Mouse (Mus musculus) ES-Bruce4 (cell line): ENCODE data around the gene Fkbp6. TPM values are rescaled to one million over a fixed set of nuclear protein-coding genes. Genes with fewer than 3 reads are reported as not detected.

Experiments
- H3K27ac ChIP-seq: 2 replicates; pipeline ENCODE4 v1.5.1; 2012; ENCODE audit warnings: low read length, inconsistent platforms; ENCODE audit not compliant: insufficient read depth
- H3K27me3 ChIP-seq: 2 replicates; pipeline ENCODE4 v1.6.1; 2012; ENCODE audit warnings: mild to moderate bottlenecking, low read length, inconsistent platforms; ENCODE audit not compliant: control insufficient read depth, poor library complexity, insufficient read depth, severe bottlenecking
- H3K36me3 ChIP-seq: 2 replicates; pipeline ENCODE4 v1.6.1; 2012; ENCODE audit warnings: inconsistent platforms, mild to moderate bottlenecking, low read length, moderate library complexity; ENCODE audit not compliant: control insufficient read depth, poor library complexity, insufficient read depth, severe bottlenecking
- H3K4me1 ChIP-seq: one replicate; pipeline ENCODE4 v1.8.1; 2011; ENCODE audit warnings: low read length; ENCODE audit not compliant: control insufficient read depth, insufficient read depth
- H3K4me3 ChIP-seq: 2 replicates; pipeline ENCODE4 v1.5.1; 2011; ENCODE audit warnings: low read depth, mild to moderate bottlenecking, low read length
- H3K9ac ChIP-seq: 2 replicates; pipeline ENCODE4 v1.6.1; 2012; ENCODE audit warnings: low read depth, mild to moderate bottlenecking, inconsistent platforms; ENCODE audit not compliant: poor library complexity, severe bottlenecking
- H3K9me3 ChIP-seq: replicated peaks from 2 replicates; pipeline ENCODE4 v1.6.1; 2012; ENCODE audit warnings: mild to moderate bottlenecking, low read length, inconsistent platforms; ENCODE audit not compliant: control insufficient read depth, poor library complexity, insufficient read depth, severe bottlenecking
- CTCF ChIP-seq: IDR thresholded peaks from one replicate; pipeline ENCODE4 v1.8.1; 2011; ENCODE audit warnings: low read depth, low read length
- EP300 ChIP-seq: IDR thresholded peaks from 2 replicates; pipeline ENCODE4 v1.6.1; 2011; ENCODE audit warnings: low read depth, low read length; ENCODE audit not compliant: insufficient read depth
- POLR2A ChIP-seq: IDR thresholded peaks from one replicate; pipeline ENCODE4 v1.8.1; 2011; ENCODE audit warnings: low read length; ENCODE audit not compliant: insufficient read depth
- polyA plus RNA-seq: library from polyadenylated mRNA; stranded (reverse); fragments of >200 nt; gene quantifications from 2 replicates; pipeline ENCODE4 v1.2.4, GENCODE M21; 2011; ENCODE audit warnings: low read depth; ENCODE audit not compliant: missing spikeins, insufficient read depth, insufficient read length

Fkbp6 gene
- polyA plus RNA-seq, 1 experiment: 0.49 TPM

DNA sequence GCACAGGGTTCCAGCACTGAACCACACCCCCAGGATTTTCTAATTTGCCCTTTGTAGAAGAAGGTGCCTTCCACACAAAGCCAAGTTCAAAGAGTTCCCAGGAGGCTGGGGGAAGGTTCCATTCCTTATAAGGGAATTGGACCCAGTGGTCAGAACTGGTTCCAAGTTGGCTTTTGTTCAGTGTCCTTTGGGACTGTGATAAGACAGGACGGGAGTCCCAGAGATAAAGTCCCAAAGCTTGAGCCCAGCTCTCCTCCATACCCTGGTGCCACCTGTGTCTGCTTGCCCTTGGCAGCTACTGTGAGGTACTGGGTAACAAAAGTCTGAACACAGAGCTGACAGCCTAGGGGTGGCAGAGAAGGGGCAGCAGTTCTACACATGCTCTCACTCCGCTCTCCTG is 9.9 kb upstream of the Fkbp6 start:
- TF ChIP-seq EP300 (no peak), CTCF (no peak), POLR2A (no peak)
- no peaks in the 10 kb centered on the region for H3K9me3 ChIP-seq
- H3K36me3 ChIP-seq: no peaks in the 10 kb centered on the region
- no peak overlapping the region for H3K9ac ChIP-seq
- H3K4me3 ChIP-seq: no peak overlapping the region
- H3K4me1 ChIP-seq: no peaks in the 10 kb centered on the region
- no peaks in the 10 kb centered on the region for H3K27me3 ChIP-seq
- no peak overlapping the region for H3K27ac ChIP-seq

DNA sequence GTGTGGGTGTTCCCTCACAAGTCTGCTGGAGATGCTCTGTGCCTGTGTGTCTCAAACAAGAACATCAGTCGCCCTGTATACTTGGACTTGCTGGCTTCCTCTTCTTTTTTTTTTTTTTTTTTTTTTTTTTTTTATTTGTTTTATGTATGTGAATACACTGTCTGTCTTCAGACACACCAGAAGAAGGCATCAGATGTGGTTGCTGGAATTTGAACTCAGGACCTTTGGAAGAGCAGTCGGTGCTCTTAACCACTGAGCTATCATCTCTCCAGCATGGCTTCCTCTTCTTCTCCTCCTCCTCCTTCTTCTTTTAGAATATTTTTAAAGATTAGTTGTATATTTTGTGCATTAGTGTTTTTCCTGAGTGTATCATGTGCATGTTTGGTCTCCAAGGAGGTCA is 7.7 kb upstream of the Fkbp6 start:
- Histone ChIP-seq H3K27me3 (no peaks in the 10 kb centered on the region), H3K36me3 (no peaks in the 10 kb centered on the region), H3K4me3 (no peak overlapping the region), H3K27ac (no peak overlapping the region), H3K4me1 (no peaks in the 10 kb centered on the region), H3K9me3 (no peaks in the 10 kb centered on the region), H3K9ac (no peak overlapping the region)
- TF ChIP-seq POLR2A (no peak), CTCF (no peak), EP300 (no peak)

DNA sequence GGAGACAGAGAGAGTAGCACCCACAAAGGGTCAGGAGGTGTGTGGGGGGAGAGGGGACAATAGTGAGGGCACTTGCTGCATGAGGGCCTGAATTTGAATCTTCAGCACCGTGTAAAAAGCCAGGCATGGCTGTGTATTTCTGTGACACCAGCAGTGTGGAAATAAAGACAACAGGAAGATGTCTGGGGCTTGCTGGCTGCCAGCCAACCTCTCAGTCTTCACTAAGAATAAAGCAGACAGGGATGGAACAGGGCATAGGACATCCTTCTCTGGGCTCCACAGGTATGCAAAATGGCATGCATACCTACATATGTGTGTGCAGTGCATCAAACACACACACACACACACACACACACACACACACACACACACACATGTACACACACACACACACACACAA is 6.2 kb upstream of the Fkbp6 start:
- no peaks in the 10 kb centered on the region for H3K4me1 ChIP-seq
- no peak overlapping the region for H3K4me3 ChIP-seq
- no peaks in the 10 kb centered on the region for H3K27me3 ChIP-seq
- H3K27ac ChIP-seq: no peak overlapping the region
- 0 out of 2 replicates have a peak, but pooled peaks cover under 1% of the 10 kb centered on the region for H3K9me3 ChIP-seq
- TF ChIP-seq POLR2A: no peak
- no peak for TF ChIP-seq CTCF
- TF ChIP-seq EP300: no peak
- H3K9ac ChIP-seq: no peak overlapping the region
- H3K36me3 ChIP-seq: no peaks in the 10 kb centered on the region

DNA sequence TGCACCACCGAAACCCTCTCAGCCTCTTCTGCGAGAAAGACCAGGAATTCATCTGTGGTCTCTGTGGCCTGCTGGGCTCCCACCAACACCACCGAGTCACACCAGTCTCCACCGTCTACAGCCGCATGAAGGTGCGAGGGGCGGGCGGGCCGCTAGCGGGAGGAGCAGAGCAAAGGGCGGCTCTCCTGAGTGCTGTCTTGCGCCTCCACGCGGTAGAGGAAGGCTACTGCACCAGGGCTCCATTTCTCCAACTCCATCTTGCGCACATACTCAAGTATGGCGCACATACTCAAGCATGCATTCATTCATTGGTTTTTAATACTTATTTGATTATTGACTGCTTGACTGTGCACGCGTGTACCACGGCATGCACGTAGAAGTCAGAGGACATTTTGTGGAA is 3.7 kb upstream of the Fkbp6 start:
- Histone ChIP-seq H3K4me3 (peak overlapping the region; percentile 46), H3K4me1 (no peaks in the 10 kb centered on the region), H3K9me3 (0 out of 2 replicates have a peak, but pooled peaks cover 5% of the 10 kb centered on the region), H3K27me3 (no peaks in the 10 kb centered on the region), H3K27ac (no peak overlapping the region), H3K36me3 (no peaks in the 10 kb centered on the region), H3K9ac (no peak overlapping the region; the same call in 1 of the 2 replicates)
- TF ChIP-seq CTCF (peak; percentile 91), EP300 (no peak)

DNA sequence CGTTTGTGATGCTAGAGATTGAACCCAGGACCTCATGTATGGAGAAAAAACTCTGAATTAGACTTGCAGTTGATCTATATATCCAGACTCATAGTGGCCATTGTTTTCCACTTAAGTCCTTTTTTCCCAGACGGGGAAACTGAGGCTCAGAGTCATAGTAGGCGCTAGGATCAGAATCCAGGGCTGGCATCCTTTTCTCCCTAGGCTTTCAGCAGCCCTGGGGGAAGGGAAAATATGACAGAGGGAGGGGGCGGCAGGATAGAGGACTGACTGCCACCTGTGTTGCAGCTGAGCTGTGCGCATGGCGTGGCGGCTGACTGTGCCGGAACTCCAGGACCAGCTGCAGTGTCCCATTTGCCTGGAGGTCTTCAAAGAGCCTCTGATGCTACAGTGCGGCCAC is 3.2 kb upstream of the Fkbp6 start, which contains the start of gene Trim50:
Gene Trim50 (plus strand): TSS at position 301 of the 400 bp plus-strand sequence.
- H3K9ac ChIP-seq: no peak within 1 kb of the TSS; the same call in 1 of the 2 replicates
- no peaks in the 10 kb centered on the region for H3K27me3 ChIP-seq
- no peak within 1 kb of the TSS for H3K27ac ChIP-seq
- no peak for TF ChIP-seq EP300
- no peak for TF ChIP-seq POLR2A
- TF ChIP-seq CTCF: no peak
- peak within 1 kb of the TSS; percentile 46 for H3K4me3 ChIP-seq
- 0 out of 2 replicates have a peak, but pooled peaks cover 5% of the 10 kb centered on the region for H3K9me3 ChIP-seq
- H3K36me3 ChIP-seq: no peaks in the 10 kb centered on the region
- H3K4me1 ChIP-seq: no peaks in the 10 kb centered on the region

DNA sequence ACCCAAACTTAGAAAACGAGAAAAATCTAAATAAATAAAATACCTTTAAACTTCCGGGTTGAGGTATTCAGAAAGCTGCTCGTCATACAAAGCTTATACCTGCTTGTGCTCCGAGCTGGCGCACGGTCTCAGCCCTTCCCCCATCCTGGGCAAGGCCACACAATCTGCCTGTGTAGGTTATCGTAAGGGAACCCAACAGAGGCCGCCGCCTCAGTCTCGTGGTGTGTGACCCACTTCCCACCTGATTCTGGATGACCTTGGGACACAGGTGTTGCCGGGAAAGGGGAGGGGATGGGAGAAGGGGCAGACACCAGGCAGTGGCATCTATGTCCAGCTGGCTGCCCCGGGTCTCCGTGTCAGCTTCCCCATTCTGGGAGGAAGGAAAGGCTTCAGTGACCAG is 1.8 kb upstream of the Fkbp6 start:
- H3K9ac ChIP-seq: no peak overlapping the region
- TF ChIP-seq CTCF (no peak), POLR2A (no peak)
- H3K4me3 ChIP-seq: no peak overlapping the region
- H3K9me3 ChIP-seq: 0 out of 2 replicates have a peak, but pooled peaks cover 5% of the 10 kb centered on the region
- H3K36me3 ChIP-seq: no peaks in the 10 kb centered on the region
- no peak overlapping the region for H3K27ac ChIP-seq
- H3K27me3 ChIP-seq: no peaks in the 10 kb centered on the region
- no peaks in the 10 kb centered on the region for H3K4me1 ChIP-seq
